Mouse (Mus musculus) embryonic facial prominence, embryonic 14.5 days (tissue): ENCODE measurements at regions not wholly inside any gene's neighbourhood (a gene's known extent, or its start where the extent isn't known, plus 50 kb on each side); places are given as distances from the start of the nearest gene placed in this dataset.

Experiments used
- ATAC-seq: fragments of 200-750 bp; cut with Nextera tagmentation; 2 replicates; pipeline ENCODE4 v1.8.0; 2017; ENCODE audit warnings: low read depth, moderate number of reproducible peaks, moderate TSS enrichment
- DNase-seq: peaks from one replicate; pipeline ENCODE4 v3.0.0-alpha.2; 2015; ENCODE audit warnings: low spot score
- H3K27ac ChIP-seq: fragments of 300-500 bp; sonication (generic); replicated peaks from 2 replicates; pipeline ENCODE4 v1.5.1; 2014; ENCODE audit warnings: low read depth, mild to moderate bottlenecking, low read length, moderate library complexity
- H3K27me3 ChIP-seq: fragments of 300-500 bp; sonication (generic); replicated peaks from 2 replicates; pipeline ENCODE4 v1.6.1; 2014; ENCODE audit warnings: low read length; ENCODE audit not compliant: control insufficient read depth, insufficient read depth
- H3K36me3 ChIP-seq: fragments of 300-500 bp; sonication (generic); 2 replicates; pipeline ENCODE4 v1.6.1; 2014; ENCODE audit warnings: low read length, mixed read lengths; ENCODE audit not compliant: control insufficient read depth, insufficient read depth
- H3K4me1 ChIP-seq: fragments of 300-500 bp; sonication (generic); 2 replicates; pipeline ENCODE4 v1.6.1; 2014; ENCODE audit warnings: antibody characterized with exemption, low read length; ENCODE audit not compliant: control insufficient read depth, insufficient read depth
- H3K4me2 ChIP-seq: fragments of 300-500 bp; sonication (generic); 2 replicates; pipeline ENCODE4 v1.6.1; 2014; ENCODE audit warnings: low read depth, mild to moderate bottlenecking, low read length, moderate library complexity, mixed read lengths
- H3K4me3 ChIP-seq: fragments of 300-500 bp; sonication (generic); 2 replicates; pipeline ENCODE4 v1.5.1; 2014; ENCODE audit warnings: low read depth, mild to moderate bottlenecking, low read length
- H3K9ac ChIP-seq: fragments of 300-500 bp; sonication (generic); 2 replicates; pipeline ENCODE4 v1.6.1; 2014; ENCODE audit warnings: low read depth, mild to moderate bottlenecking, low read length, moderate library complexity, mixed read lengths
- H3K9me3 ChIP-seq: fragments of 300-500 bp; sonication (generic); 2 replicates; pipeline ENCODE4 v1.6.1; 2016; ENCODE audit warnings: low read length; ENCODE audit not compliant: control insufficient read depth
- WGBS: fragments of 180-500 bp; shearing (Covaris S2); extraction: QIAGEN DNeasy Blood & Tissue Kit; methylation state at CpG from one replicate; pipeline ENCODE4 v1.1.7; 2014; 5-methylcytosine and 5-hydroxymethylcytosine counted together

DNA sequence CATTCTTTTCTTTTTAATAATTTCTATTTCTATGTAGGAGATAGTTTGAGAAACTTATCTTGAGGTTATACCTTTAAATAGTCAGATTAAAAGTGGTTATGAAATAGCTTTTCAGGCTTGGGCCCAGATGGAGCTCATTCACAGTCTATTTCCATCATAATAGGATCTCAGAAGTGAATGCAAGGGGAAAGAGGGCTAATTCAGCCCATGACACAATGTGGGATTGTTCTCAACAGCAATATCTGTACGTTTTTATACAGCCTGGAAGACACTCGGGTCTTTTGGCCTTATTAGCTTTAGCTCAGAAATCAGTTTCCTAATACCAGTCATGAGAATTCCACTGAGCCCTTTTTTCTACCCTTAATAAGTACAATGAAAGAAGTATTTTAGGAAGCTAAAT, 554.1 kb upstream of the Sorcs1 start:
- DNase-seq (peak; percentile 5), ATAC-seq (no peak)
- no peaks in the 10 kb centered on the region for H3K36me3 ChIP-seq
- no peak overlapping the region for H3K27ac ChIP-seq
- no peaks in the 10 kb centered on the region for H3K9me3 ChIP-seq
- no peaks in the 10 kb centered on the region for H3K4me1 ChIP-seq
- H3K9ac ChIP-seq, result no peak overlapping the region
- 41% methylated on average over 2 of the region's 2 CpGs for WGBS
- no peaks in the 10 kb centered on the region for H3K27me3 ChIP-seq
- H3K4me2 ChIP-seq, result no peak overlapping the region
- no peak overlapping the region for H3K4me3 ChIP-seq

DNA sequence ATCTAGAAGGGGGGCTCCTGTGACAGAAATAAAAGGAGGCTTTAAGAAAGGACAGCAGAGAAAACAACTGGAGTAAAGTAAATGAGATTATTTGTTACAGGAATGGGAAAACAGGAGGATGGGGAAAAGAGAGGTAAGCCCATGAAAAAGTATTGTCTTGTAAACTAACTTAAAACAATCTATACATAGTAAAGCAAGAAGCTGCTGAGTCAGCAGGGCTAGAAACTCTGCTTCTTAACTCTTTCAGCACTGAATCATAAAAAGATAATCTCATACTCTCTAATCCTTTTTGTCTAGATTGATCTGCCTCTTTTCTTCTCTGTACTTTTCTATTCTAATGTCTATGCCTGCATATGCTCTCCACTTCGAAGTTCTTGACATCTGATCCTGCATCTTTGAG, 548.5 kb upstream of the Sorcs1 start:
- no peak for ATAC-seq
- Histone ChIP-seq H3K4me1 (no peaks in the 10 kb centered on the region), H3K9ac (no peak overlapping the region), H3K4me3 (no peak overlapping the region), H3K27ac (no peak overlapping the region), H3K36me3 (no peaks in the 10 kb centered on the region), H3K4me2 (no peak overlapping the region), H3K9me3 (no peaks in the 10 kb centered on the region), H3K27me3 (no peaks in the 10 kb centered on the region)
- WGBS, result 30% methylated on average over 1 of the region's 1 CpGs
- no peak for DNase-seq

DNA sequence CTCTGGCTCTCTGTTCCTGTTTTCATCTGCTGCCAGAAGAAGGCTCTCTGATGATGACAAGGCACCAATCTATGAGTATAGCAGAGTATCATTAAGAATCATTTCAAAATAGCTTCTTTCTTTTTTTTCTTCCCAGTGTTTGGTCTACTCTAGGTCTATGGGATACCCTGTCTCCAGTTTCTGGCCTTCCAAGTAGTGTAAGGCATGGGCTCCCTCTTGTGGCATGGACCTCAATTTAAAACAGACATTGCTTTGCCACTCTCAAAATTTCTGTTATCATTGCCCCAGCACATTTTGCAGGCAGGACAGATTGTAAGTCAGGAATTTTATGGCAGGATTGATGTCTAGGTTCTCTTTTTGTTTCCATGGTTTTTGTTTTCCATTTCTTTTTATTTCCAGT, 522.9 kb upstream of the Sorcs1 start:
- Histone ChIP-seq H3K27ac (no peak overlapping the region), H3K4me3 (no peak overlapping the region), H3K27me3 (no peaks in the 10 kb centered on the region), H3K4me1 (no peaks in the 10 kb centered on the region), H3K9ac (no peak overlapping the region), H3K36me3 (no peaks in the 10 kb centered on the region), H3K9me3 (no peaks in the 10 kb centered on the region), H3K4me2 (no peak overlapping the region)
- DNase-seq, result peak; percentile 56
- no peak for ATAC-seq
